Mouse (Mus musculus) adrenal gland, adult 2 months (tissue): Measurements from ENCODE around the gene Abcc9. TPM values are rescaled to one million over a fixed set of nuclear protein-coding genes. Genes with fewer than 3 reads are reported as not detected.
"Not testable (repeated sequence)": the region's sequence is repeated elsewhere in the genome, so short reads cannot be mapped to it uniquely, and the experiment has no call there.

Source experiments
- DNase-seq: peaks from one replicate; pipeline ENCODE4 v3.0.0; 2021
- polyA plus RNA-seq: library from polyadenylated mRNA; depleted of rRNA; stranded (reverse); fragments of >200 nt; gene quantifications from 2 replicates; pipeline ENCODE4 v1.2.3, GENCODE M21; 2012
- total RNA-seq, 2 experiments: library from RNA; stranded (reverse); gene quantifications; 2 replicates each; pipeline ENCODE4 v1.2.3; 2021

Gene Abcc9
- total and polyA plus RNA-seq, 3 experiments, result 3.1 to 17.3 (median 13.7) TPM

- DNase-seq, result peak; percentile 34
Measured at GRCm38 (mm10) chr6:142703441-142703930, 1.4 kb upstream of the Abcc9 start.

- no peak for DNase-seq
Measured at GRCm38 (mm10) chr6:142701161-142701560, 954 bp downstream of the Abcc9 start.

GRCm38 (mm10) chr6:142700753-142701152 lies 1.4 kb downstream of the Abcc9 start:
- no peak for DNase-seq

- no peak for DNase-seq
Measured at GRCm38 (mm10) chr6:142692085-142692484, 10.0 kb downstream of the Abcc9 start.

- no peak for DNase-seq
Measured at GRCm38 (mm10) chr6:142689673-142690072, 12.4 kb downstream of the Abcc9 start.

GRCm38 (mm10) chr6:142682985-142683691 lies 19.0 kb downstream of the Abcc9 start:
- no peak for DNase-seq

- DNase-seq, result no peak
Measured at GRCm38 (mm10) chr6:142670021-142670420, 32.1 kb downstream of the Abcc9 start.

GRCm38 (mm10) chr6:142669343-142669742 lies 32.8 kb downstream of the Abcc9 start:
- no peak for DNase-seq

GRCm38 (mm10) chr6:142668831-142669230 lies 33.3 kb downstream of the Abcc9 start:
- DNase-seq, result no peak

- DNase-seq, result no peak
Measured at GRCm38 (mm10) chr6:142668419-142668766, 33.7 kb downstream of the Abcc9 start.

GRCm38 (mm10) chr6:142667701-142668418 lies 34.3 kb downstream of the Abcc9 start:
- DNase-seq, result peak; percentile 31

GRCm38 (mm10) chr6:142662056-142662455 lies 40.1 kb downstream of the Abcc9 start:
- not testable (repeated sequence) for DNase-seq

- no peak for DNase-seq
Measured at GRCm38 (mm10) chr6:142659038-142659437, 43.1 kb downstream of the Abcc9 start.

GRCm38 (mm10) chr6:142654561-142654960 lies 47.6 kb downstream of the Abcc9 start:
- DNase-seq, result no peak

GRCm38 (mm10) chr6:142652175-142652574 lies 49.9 kb downstream of the Abcc9 start:
- DNase-seq, result no peak

GRCm38 (mm10) chr6:142649331-142649730 lies 52.8 kb downstream of the Abcc9 start:
- no peak for DNase-seq

- DNase-seq, result no peak
Measured at GRCm38 (mm10) chr6:142645474-142645873, 56.6 kb downstream of the Abcc9 start.

GRCm38 (mm10) chr6:142639301-142639700 lies 62.8 kb downstream of the Abcc9 start:
- no peak for DNase-seq

GRCm38 (mm10) chr6:142635654-142636053 lies 66.5 kb downstream of the Abcc9 start:
- DNase-seq, result peak; percentile 8

- DNase-seq, result no peak
Measured at GRCm38 (mm10) chr6:142635185-142635583, 66.9 kb downstream of the Abcc9 start.

GRCm38 (mm10) chr6:142634530-142635184 lies 67.5 kb downstream of the Abcc9 start:
- DNase-seq, result no peak

GRCm38 (mm10) chr6:142623351-142623750 lies 78.8 kb downstream of the Abcc9 start:
- no peak for DNase-seq

GRCm38 (mm10) chr6:142616659-142617058 lies 85.5 kb downstream of the Abcc9 start:
- no peak for DNase-seq
